Mouse (Mus musculus) myocyte (in vitro differentiated cells): ENCODE data around the gene Rps12-ps3. TPM values are rescaled to one million over a fixed set of nuclear protein-coding genes. Genes with fewer than 3 reads are reported as not detected.

Source experiments
- H3K27me3 ChIP-seq: one replicate; pipeline ENCODE4 v1.6.1; 2011; ENCODE audit not compliant: control insufficient read depth, insufficient read depth, insufficient read length
- H3K36me3 ChIP-seq: one replicate; pipeline ENCODE4 v1.6.1; 2011; ENCODE audit not compliant: control insufficient read depth, insufficient read depth
- H3K4me2 ChIP-seq: one replicate; pipeline ENCODE4 v1.6.1; 2011; ENCODE audit warnings: low read depth, control low read depth
- H3K4me3 ChIP-seq: one replicate; pipeline ENCODE4 v1.5.1; 2011; ENCODE audit warnings: mild to moderate bottlenecking, control low read depth, moderate library complexity
- H3K79me2 ChIP-seq: one replicate; pipeline ENCODE4 v1.6.1; 2011; ENCODE audit not compliant: control insufficient read depth, insufficient read depth
- H3ac ChIP-seq: one replicate; pipeline ENCODE4 v1.6.1; 2011; ENCODE audit not compliant: control insufficient read depth, insufficient read length
- CEBPB ChIP-seq: IDR thresholded peaks from 2 replicates; pipeline ENCODE4 v1.6.1; 2011; ENCODE audit warnings: mild to moderate bottlenecking, moderate library complexity; ENCODE audit not compliant: poor library complexity, insufficient read depth, severe bottlenecking
- E2F4 ChIP-seq: IDR thresholded peaks from one replicate; pipeline ENCODE4 v1.6.1; 2011; ENCODE audit warnings: mild to moderate bottlenecking, control low read depth, moderate library complexity; ENCODE audit not compliant: insufficient read depth
- MAX ChIP-seq: IDR thresholded peaks from one replicate; pipeline ENCODE4 v1.6.1; 2011; ENCODE audit warnings: low read depth, mild to moderate bottlenecking, control low read depth
- MYOD1 ChIP-seq, 3 experiments: IDR thresholded peaks; one replicate each; pipeline ENCODE4 v1.6.1; 2011; ENCODE audit warnings: control low read depth in 2 of 3, low read depth in 2 of 3, mild to moderate bottlenecking in 2 of 3, moderate library complexity in 1 of 3; ENCODE audit not compliant: insufficient read length in 2 of 3, control insufficient read depth in 1 of 3
- MYOG ChIP-seq, 3 experiments: IDR thresholded peaks; one replicate each; pipeline ENCODE4 v1.6.1; 2011; ENCODE audit warnings: control low read depth in 2 of 3, low read depth in 2 of 3, mild to moderate bottlenecking in 2 of 3; ENCODE audit not compliant: insufficient read length in 2 of 3, control insufficient read depth in 1 of 3, insufficient read depth in 1 of 3
- POLR2A ChIP-seq: IDR thresholded peaks from one replicate; pipeline ENCODE4 v1.6.1; 2011; ENCODE audit warnings: low read depth, mild to moderate bottlenecking, control low read depth, moderate library complexity; ENCODE audit not compliant: insufficient read length
- POLR2AphosphoS2 ChIP-seq: IDR thresholded peaks from one replicate; pipeline ENCODE4 v1.6.1; 2011; ENCODE audit warnings: low read depth, control low read depth; ENCODE audit not compliant: insufficient read length
- REST ChIP-seq: IDR thresholded peaks from one replicate; pipeline ENCODE4 v1.6.1; 2011; ENCODE audit warnings: mild to moderate bottlenecking, control low read depth, moderate library complexity; ENCODE audit not compliant: insufficient read depth, insufficient read length
- SRF ChIP-seq: IDR thresholded peaks from one replicate; pipeline ENCODE4 v1.6.1; 2011; ENCODE audit warnings: low read depth; ENCODE audit not compliant: control insufficient read depth, insufficient read length
- TCF12 ChIP-seq: IDR thresholded peaks from one replicate; pipeline ENCODE4 v1.6.1; 2011; ENCODE audit warnings: mild to moderate bottlenecking, control low read depth; ENCODE audit not compliant: poor library complexity, insufficient read depth, severe bottlenecking
- TCF3 ChIP-seq: IDR thresholded peaks from one replicate; pipeline ENCODE4 v1.6.1; 2011; ENCODE audit warnings: low read depth, control low read depth; ENCODE audit not compliant: insufficient read length
- USF1 ChIP-seq: IDR thresholded peaks from one replicate; pipeline ENCODE4 v1.6.1; 2011; ENCODE audit warnings: low read depth, mild to moderate bottlenecking, control low read depth, moderate library complexity
- polyA plus RNA-seq: library from polyadenylated mRNA; unstranded; fragments of >200 nt; fragmentation: generic; extraction: Trizol; gene quantifications from one replicate; pipeline ENCODE4 v1.2.1, GENCODE M21; 2012; ENCODE audit warnings: missing spikeins

The Rps12-ps3 gene
- polyA plus RNA-seq, 1 experiment: 700 TPM

- Histone ChIP-seq H3ac (no peak overlapping the region), H3K4me3 (no peak overlapping the region), H3K4me2 (no peak overlapping the region), H3K79me2 (no peaks in the 10 kb centered on the region), H3K27me3 (no peaks in the 10 kb centered on the region), H3K36me3 (no peaks in the 10 kb centered on the region)
- TF ChIP-seq USF1: no peak
- TF ChIP-seq MYOG (IDR thresholded peaks at IDR 0.05; ENCODE audit: control insufficient read depth in 1 of 3, insufficient read depth in 1 of 3, insufficient read length in 2 of 3, low read depth in 2 of 3): no peak
- no peak for TF ChIP-seq TCF12
- no peak for TF ChIP-seq REST
- TF ChIP-seq POLR2AphosphoS2: no peak
- TF ChIP-seq MYOD1 (IDR thresholded peaks at IDR 0.05; ENCODE audit: control insufficient read depth in 1 of 3, insufficient read length in 2 of 3, low read depth in 2 of 3): no peak
- TF ChIP-seq TCF3: no peak
- TF ChIP-seq CEBPB: no peak
- no peak for TF ChIP-seq SRF
- TF ChIP-seq E2F4: no peak
- TF ChIP-seq MAX: no peak
- TF ChIP-seq POLR2A: no peak
These were observed 41.6 kb downstream of the Rps12-ps3 start for GRCm38 (mm10) chr19:59363666-59364065.

- TF ChIP-seq CEBPB (no peak), TCF3 (no peak), USF1 (no peak), REST (no peak), POLR2AphosphoS2 (no peak), MYOG (IDR thresholded peaks at IDR 0.05; ENCODE audit: control insufficient read depth in 1 of 3, insufficient read depth in 1 of 3, insufficient read length in 2 of 3, low read depth in 2 of 3) (no peak), MAX (no peak), E2F4 (no peak), SRF (no peak), MYOD1 (IDR thresholded peaks at IDR 0.05; ENCODE audit: control insufficient read depth in 1 of 3, insufficient read length in 2 of 3, low read depth in 2 of 3) (no peak), POLR2A (no peak), TCF12 (no peak)
- H3ac ChIP-seq: no peak overlapping the region
These were observed 44.6 kb downstream of the Rps12-ps3 start for GRCm38 (mm10) chr19:59366724-59367123.

GRCm38 (mm10) chr19:59367892-59368291 is 45.8 kb downstream of the Rps12-ps3 start:
- no peak overlapping the region for H3ac ChIP-seq
- H3K4me2 ChIP-seq: no peak overlapping the region
- no peaks in the 10 kb centered on the region for H3K27me3 ChIP-seq
- no peaks in the 10 kb centered on the region for H3K36me3 ChIP-seq
- H3K4me3 ChIP-seq: no peak overlapping the region
- no peaks in the 10 kb centered on the region for H3K79me2 ChIP-seq
- TF ChIP-seq MYOG (IDR thresholded peaks at IDR 0.05; ENCODE audit: control insufficient read depth in 1 of 3, insufficient read depth in 1 of 3, insufficient read length in 2 of 3, low read depth in 2 of 3): no peak
- no peak for TF ChIP-seq TCF12
- no peak for TF ChIP-seq POLR2AphosphoS2
- TF ChIP-seq TCF3: no peak
- TF ChIP-seq REST: no peak
- TF ChIP-seq POLR2A: no peak
- TF ChIP-seq E2F4: no peak
- no peak for TF ChIP-seq USF1
- TF ChIP-seq MAX: no peak
- no peak for TF ChIP-seq MYOD1 (IDR thresholded peaks at IDR 0.05; ENCODE audit: control insufficient read depth in 1 of 3, insufficient read length in 2 of 3, low read depth in 2 of 3)
- no peak for TF ChIP-seq CEBPB
- no peak for TF ChIP-seq SRF

More at GRCm38 (mm10) chr19:59366724-59367123, 44.6 kb downstream of the Rps12-ps3 start:
- Histone ChIP-seq H3K79me2 (no peaks in the 10 kb centered on the region), H3K4me3 (no peak overlapping the region), H3K27me3 (no peaks in the 10 kb centered on the region), H3K4me2 (no peak overlapping the region), H3K36me3 (no peaks in the 10 kb centered on the region)

- no peaks in the 10 kb centered on the region for H3K36me3 ChIP-seq
- no peak overlapping the region for H3K4me2 ChIP-seq
- no peak overlapping the region for H3K4me3 ChIP-seq
- TF ChIP-seq POLR2A: no peak
- no peak for TF ChIP-seq E2F4
- no peak for TF ChIP-seq MYOD1 (IDR thresholded peaks at IDR 0.05; ENCODE audit: control insufficient read depth in 1 of 3, insufficient read length in 2 of 3, low read depth in 2 of 3)
- TF ChIP-seq MYOG (IDR thresholded peaks at IDR 0.05; ENCODE audit: control insufficient read depth in 1 of 3, insufficient read depth in 1 of 3, insufficient read length in 2 of 3, low read depth in 2 of 3): no peak
- TF ChIP-seq TCF12: no peak
- no peak for TF ChIP-seq CEBPB
- no peak for TF ChIP-seq REST
- TF ChIP-seq POLR2AphosphoS2: no peak
- no peak for TF ChIP-seq TCF3
- no peak for TF ChIP-seq USF1
- no peak for TF ChIP-seq SRF
- no peak for TF ChIP-seq MAX
- no peak overlapping the region for H3ac ChIP-seq
- no peaks in the 10 kb centered on the region for H3K79me2 ChIP-seq
- H3K27me3 ChIP-seq: no peaks in the 10 kb centered on the region
These were observed 48.9 kb downstream of the Rps12-ps3 start for GRCm38 (mm10) chr19:59371016-59371415.

Other genes starting within 250 kb of the Rps12-ps3 start
- gene Shtn1, start 246.2 kb upstream of the Rps12-ps3 start, polyA plus RNA-seq: 0.10 TPM
- gene Vax1, start 152.2 kb upstream of the Rps12-ps3 start, polyA plus RNA-seq: not detected
- gene Kcnk18, start 103.1 kb upstream of the Rps12-ps3 start, polyA plus RNA-seq: not detected
- gene Slc18a2, start 61.4 kb upstream of the Rps12-ps3 start, polyA plus RNA-seq: 0.42 TPM
- gene Pdzd8, start 23.5 kb downstream of the Rps12-ps3 start, polyA plus RNA-seq: 12.2 TPM
- not detected for gene Emx2, start 136.1 kb downstream of the Rps12-ps3 start, polyA plus RNA-seq